Mouse (Mus musculus) cerebellum, adult (tissue): Measurements from ENCODE around the gene Ccdc175.

ENCODE experiments used
- ATAC-seq: cut with Nextera tagmentation; 2 replicates; pipeline ENCODE4 v1.9.2; 2017; ENCODE audit warnings: mild to moderate bottlenecking, moderate library complexity, mixed read lengths; ENCODE audit not compliant: insufficient number of reproducible peaks, low FRiP score, low TSS enrichment

Ccdc175 gene

GRCm38 (mm10) chr12:72184929-72185328 lies at the start of gene Ccdc175:
Gene Ccdc175 (minus strand): TSS chr12:72185029.
- ATAC-seq, result no peak

GRCm38 (mm10) chr12:72234151-72234550 lies 49.3 kb upstream of the Ccdc175 start:
- no peak for ATAC-seq

GRCm38 (mm10) chr12:72232826-72233790 lies 48.3 kb upstream of the Ccdc175 start:
- ATAC-seq, result no peak

GRCm38 (mm10) chr12:72232176-72232575 lies 47.3 kb upstream of the Ccdc175 start:
- no peak for ATAC-seq

- ATAC-seq, result peak; percentile 53
Measured at GRCm38 (mm10) chr12:72229451-72230196, 44.8 kb upstream of the Ccdc175 start.

- ATAC-seq, result no peak
Measured at GRCm38 (mm10) chr12:72227731-72228130, 42.9 kb upstream of the Ccdc175 start.

GRCm38 (mm10) chr12:72225371-72225770 lies 40.5 kb upstream of the Ccdc175 start:
- no peak for ATAC-seq

GRCm38 (mm10) chr12:72223557-72224102 lies 38.8 kb upstream of the Ccdc175 start:
- ATAC-seq, result peak; percentile 72

- ATAC-seq, result no peak
Measured at GRCm38 (mm10) chr12:72213554-72213953, 28.7 kb upstream of the Ccdc175 start.

- no peak for ATAC-seq
Measured at GRCm38 (mm10) chr12:72200828-72201227, 16.0 kb upstream of the Ccdc175 start.

- ATAC-seq, result no peak
Measured at GRCm38 (mm10) chr12:72197925-72198486, 13.2 kb upstream of the Ccdc175 start.

GRCm38 (mm10) chr12:72197434-72197833 lies 12.6 kb upstream of the Ccdc175 start:
- ATAC-seq, result no peak

GRCm38 (mm10) chr12:72179561-72179960 lies 5.3 kb downstream of the Ccdc175 start:
- no peak for ATAC-seq

- ATAC-seq, result peak; percentile 91
Measured at GRCm38 (mm10) chr12:72178322-72178721, 6.5 kb downstream of the Ccdc175 start.

- ATAC-seq, result no peak
Measured at GRCm38 (mm10) chr12:72158421-72158820, 26.4 kb downstream of the Ccdc175 start.

GRCm38 (mm10) chr12:72150786-72151185 lies 34.0 kb downstream of the Ccdc175 start:
- ATAC-seq, result no peak

- ATAC-seq, result no peak
Measured at GRCm38 (mm10) chr12:72129203-72129602, 55.6 kb downstream of the Ccdc175 start.

- ATAC-seq, result no peak
Measured at GRCm38 (mm10) chr12:72115686-72116345, 69.0 kb downstream of the Ccdc175 start.

- no peak for ATAC-seq
Measured at GRCm38 (mm10) chr12:72115126-72115525, 69.7 kb downstream of the Ccdc175 start.
